Comparison of ENCODE assay signal across 8 mouse cellular contexts in genomic region chr1:180777289-180777659, GRCm38 (mm10). TPM values are rescaled to one million over a fixed set of nuclear protein-coding genes. Genes with fewer than 3 reads are reported as not detected.
DNase-seq lines count a peak whose midpoint lies in the region; ATAC-seq and TF ChIP-seq lines count a peak whose summit lies in the region.

No protein-coding gene starts in this region.

- no peaks in the 10 kb centered on the region for H3K27me3 ChIP-seq in heart, embryonic 12.5 days (replicated peaks)
- peaks cover 20% of the 10 kb centered on the region for H3K27me3 ChIP-seq in hindbrain, embryonic 10.5 days (ENCODE audit: insufficient read depth, poor library complexity, severe bottlenecking)
- H3K27me3 ChIP-seq in megakaryocyte, embryonic 14.5 days (replicated peaks) = peaks cover 39% of the 10 kb centered on the region

- 12% methylated on average over 10 of the region's 10 CpGs for WGBS in heart, embryonic 12.5 days
- WGBS in hindbrain, embryonic 10.5 days = 10% methylated on average over 10 of the region's 10 CpGs

- ATAC-seq in heart, embryonic 12.5 days (ENCODE audit: insufficient number of reproducible peaks, low FRiP score) = peak; percentile 2; the same call in 1 of the 2 replicates

- in situ Hi-C loops in ES-E14 (cut with MboI; ENCODE audit: low sequenced_read_pairs in 2 of 2, unreplicated experiment in 2 of 2) = no loop called here

- H3K4me1 ChIP-seq in heart, embryonic 12.5 days (replicated peaks) = peaks cover 24% of the 10 kb centered on the region
- H3K4me1 ChIP-seq in ES-E14 (ENCODE audit: control insufficient read depth in 2 of 2, insufficient read depth in 2 of 2, low read length in 2 of 2, poor library complexity in 1 of 2) = peaks cover 0 to 5% of the 10 kb centered on the region in 2 experiments; a peak in 2 of 4 replicates
- peaks cover 33% of the 10 kb centered on the region for H3K4me1 ChIP-seq in hindbrain, embryonic 10.5 days (replicated peaks)
- peaks cover 51% of the 10 kb centered on the region for H3K4me1 ChIP-seq in megakaryocyte, embryonic 14.5 days

- no peak for DNase-seq in heart, postnatal 14 days
- DNase-seq in ES-E14 (ENCODE audit: low read depth, low spot score) = no peak
- DNase-seq in hindbrain, embryonic 10.5 days (ENCODE audit: low spot score) = no peak
- DNase-seq in right cerebral cortex, postnatal 36 days (ENCODE audit: low spot score in 2 of 2) = no peak
- no peak for DNase-seq in right cerebral cortex, adult 2 months (ENCODE audit: low spot score in 2 of 2)
- no peak for DNase-seq in gastrocnemius, postnatal 10 days

- peak overlapping the region; percentile 81 for H3K9ac ChIP-seq in heart, embryonic 12.5 days
- peak overlapping the region; percentile 76 for H3K9ac ChIP-seq in ES-E14 (ENCODE audit: insufficient read depth, low read depth, low read length, poor library complexity, severe bottlenecking)

- peak overlapping the region; percentile 96 for H3K27ac ChIP-seq in heart, embryonic 12.5 days (ENCODE audit: poor library complexity, severe bottlenecking)
- H3K27ac ChIP-seq in ES-E14 (ENCODE audit: insufficient read depth, low read depth, low read length, poor library complexity, severe bottlenecking) = no peak overlapping the region
- peak overlapping the region; percentile 97 for H3K27ac ChIP-seq in hindbrain, embryonic 10.5 days

- no peaks in the 10 kb centered on the region for H3K36me3 ChIP-seq in heart, embryonic 12.5 days
- no peaks in the 10 kb centered on the region for H3K36me3 ChIP-seq in ES-E14 (ENCODE audit: control insufficient read depth, insufficient read depth, low read length, poor library complexity, severe bottlenecking)
- H3K36me3 ChIP-seq in hindbrain, embryonic 10.5 days = no peaks in the 10 kb centered on the region
- peaks cover 2% of the 10 kb centered on the region for H3K36me3 ChIP-seq in megakaryocyte, embryonic 14.5 days (replicated peaks; ENCODE audit: low read length)

- peak overlapping the region; percentile 68 for H3K4me3 ChIP-seq in heart, embryonic 12.5 days
- peak overlapping the region; percentile 71 to 76 for H3K4me3 ChIP-seq in ES-E14 (ENCODE audit: insufficient read depth in 1 of 2, low read depth in 1 of 2, low read length in 2 of 2, poor library complexity in 1 of 2, severe bottlenecking in 1 of 2)
- peak overlapping the region; percentile 82 for H3K4me3 ChIP-seq in hindbrain, embryonic 10.5 days
- H3K4me3 ChIP-seq in megakaryocyte, embryonic 14.5 days (replicated peaks) = peak overlapping the region; percentile 94

- peaks cover 6% of the 10 kb centered on the region; the same call in 1 of the 2 replicates for H3K9me3 ChIP-seq in heart, embryonic 12.5 days (replicated peaks)
- no peaks in the 10 kb centered on the region for H3K9me3 ChIP-seq in ES-E14 (ENCODE audit: control insufficient read depth, insufficient read depth, low read depth, low read length)
- peaks cover 5% of the 10 kb centered on the region; the same call in 1 of the 2 replicates for H3K9me3 ChIP-seq in hindbrain, embryonic 10.5 days
- peaks cover 13% of the 10 kb centered on the region for H3K9me3 ChIP-seq in megakaryocyte, embryonic 14.5 days

- intact Hi-C loops in heart, postnatal 14 days (cut with DNase I) = loop anchor here (1.0 kb wide), 1 partner anchor 35 kb away; no protein-coding TSS in a partner anchor

- peak overlapping the region; percentile 89 for H3K4me2 ChIP-seq in heart, embryonic 12.5 days

TF ChIP-seq in ES-E14, 5 proteins besides CTCF, POLR2A, EP300 and RAD21:
- TF ChIP-seq CHD2 (IDR thresholded peaks at IDR 0.05; ENCODE audit: low read depth, low read length) (no peak), ZC3H11A (IDR thresholded peaks at IDR 0.05; ENCODE audit: borderline replicate concordance, low read depth, low read length) (no peak), HCFC1 (IDR thresholded peaks at IDR 0.05; ENCODE audit: borderline replicate concordance, insufficient read depth, low read length) (no peak), ZNF384 (IDR thresholded peaks at IDR 0.05; ENCODE audit: low read depth, low read length) (no peak), MAFK (IDR thresholded peaks at IDR 0.05; ENCODE audit: insufficient read depth, low read depth, low read length) (no peak)
TF ChIP-seq in ES-E14: peak in this region for 0.

RNA-seq across cellular contexts. Expression of gene H3f3a, which starts 36.5 kb away (rescaled TPM):
- 1,616 and 1,670 TPM in 2 replicates for polyA plus RNA-seq in heart, embryonic 12.5 days (2016; fragmentation: Nextera tagmentation; extraction: Ambion mirVana)
- total RNA-seq in heart, postnatal 14 days (2021) = 100 to 1,000 TPM; 659 to 710 TPM
- total RNA-seq in ES-E14 (2012; rRNA removed) = 503 and 657 TPM in 2 replicates
- 2,706 and 3,181 TPM in 2 replicates for polyA plus RNA-seq in hindbrain, embryonic 10.5 days (2016; fragmentation: Nextera tagmentation; extraction: Ambion mirVana)
- 752 and 2,061 TPM in 2 replicates for polyA plus RNA-seq in megakaryocyte, embryonic 14.5 days (2012; ENCODE audit: insufficient read depth, low replicate concordance)
- 100 to 1,000 TPM; 573 to 601 TPM for total RNA-seq in gastrocnemius, postnatal 10 days (2021)

RNA-seq across cellular contexts. Expression of gene Acbd3, which starts 51.4 kb away (rescaled TPM):
- polyA plus RNA-seq in heart, embryonic 12.5 days (2016; fragmentation: Nextera tagmentation; extraction: Ambion mirVana) = 29.2 and 29.7 TPM in 2 replicates
- 10 to 100 TPM; 24.5 to 25.3 TPM for total RNA-seq in heart, postnatal 14 days (2021)
- total RNA-seq in ES-E14 (2012; rRNA removed) = 13.3 and 20.4 TPM in 2 replicates
- polyA plus RNA-seq in hindbrain, embryonic 10.5 days (2016; fragmentation: Nextera tagmentation; extraction: Ambion mirVana) = 15.1 and 16.5 TPM in 2 replicates
- polyA plus RNA-seq in megakaryocyte, embryonic 14.5 days (2012; ENCODE audit: insufficient read depth, low replicate concordance) = 1.4 and 3.6 TPM in 2 replicates
- 10 to 100 TPM; 22.0 to 27.7 TPM for total RNA-seq in gastrocnemius, postnatal 10 days (2021)
